ENCODE assay signal across 13 mouse cellular contexts in the genomic region with DNA sequence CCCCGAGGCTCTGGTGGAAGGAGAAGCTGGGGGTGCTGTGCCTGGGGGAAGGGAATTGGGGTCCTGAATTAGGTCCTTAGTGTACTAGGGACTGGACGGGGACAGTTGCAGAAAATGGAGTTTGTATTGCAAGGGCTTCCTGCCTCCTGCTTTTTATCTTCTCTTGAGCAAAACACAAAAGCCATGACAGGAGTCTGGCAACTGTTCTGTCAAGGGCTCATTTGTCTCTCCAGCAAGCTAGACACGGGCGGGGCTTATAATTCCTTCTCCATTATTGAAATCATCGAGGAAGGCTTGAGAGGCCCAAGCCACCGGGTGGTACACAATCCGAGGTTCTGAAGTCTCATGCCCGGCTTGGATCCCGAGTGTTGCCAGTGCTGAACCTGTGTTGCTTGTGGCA. TPM values are rescaled to one million over a fixed set of nuclear protein-coding genes. Genes with fewer than 3 reads are reported as not detected.
DNase-seq lines count a peak whose midpoint lies in the region; ATAC-seq and TF ChIP-seq lines count a peak whose summit lies in the region.
"Had no signal": no experiment of that assay in that cellular context is flagged by ENCODE, and none has a peak within 500 bp of the region (broad histone marks: within the 10 kb centered on the region; RNA-seq: fewer than 3 reads in every experiment).

No protein-coding gene starts in this region.

- WGBS in heart, embryonic 12.5 days = 26% methylated on average over 9 of the region's 9 CpGs
- 39% methylated on average over 9 of the region's 9 CpGs for WGBS in heart, adult 2 months
- 69% methylated on average over 9 of the region's 9 CpGs for WGBS in forebrain, embryonic 11.5 days
- WGBS in hindbrain, postnatal 0 days = 25% methylated on average over 9 of the region's 9 CpGs

- no peak overlapping the region for H3K9ac ChIP-seq in heart, embryonic 12.5 days
- no peak overlapping the region for H3K9ac ChIP-seq in heart, adult 2 months (ENCODE audit: low read depth, low read length)
- no peak overlapping the region for H3K9ac ChIP-seq in forebrain, embryonic 11.5 days (ENCODE audit: low read length)
- no peak overlapping the region for H3K9ac ChIP-seq in hindbrain, postnatal 0 days (replicated peaks; ENCODE audit: low read length)

- TF ChIP-seq POLR2A in heart, adult 2 months (IDR thresholded peaks at IDR 0.05; ENCODE audit: insufficient read depth, low read depth, low read length) = no peak

- H3K27ac ChIP-seq in heart, embryonic 12.5 days (ENCODE audit: poor library complexity, severe bottlenecking) = peak overlapping the region; percentile 89
- no peak overlapping the region for H3K27ac ChIP-seq in heart, adult 2 months
- peak overlapping the region; percentile 20; the same call in 1 of the 2 replicates for H3K27ac ChIP-seq in layer of hippocampus, adult 2 months
- H3K27ac ChIP-seq in forebrain, embryonic 11.5 days (ENCODE audit: low read depth, low read length) = 0 out of 2 replicates have a peak overlapping the region, but pooled peaks have one; percentile 18
- no peak overlapping the region for H3K27ac ChIP-seq in hindbrain, postnatal 0 days

- peaks cover 10% of the 10 kb centered on the region for H3K36me3 ChIP-seq in heart, embryonic 12.5 days
- H3K36me3 ChIP-seq in heart, adult 2 months (ENCODE audit: control insufficient read depth, insufficient read depth, low read length) = no peaks in the 10 kb centered on the region
- no peaks in the 10 kb centered on the region; the same call in none of the 2 replicates for H3K36me3 ChIP-seq in forebrain, embryonic 11.5 days (ENCODE audit: control insufficient read depth, insufficient read depth, low read length)
- H3K36me3 ChIP-seq in hindbrain, postnatal 0 days (ENCODE audit: insufficient read depth, low read length) = no peaks in the 10 kb centered on the region

- intact Hi-C loops in heart, adult 2 months (cut with DNase I) = no loop called here
- intact Hi-C loops in left cerebral cortex, postnatal 25 days (cut with DNase I) = no loop called here

- DNase-seq in heart, adult 2 months = no peak
- no peak for DNase-seq in layer of hippocampus, adult 2 months (ENCODE audit: low spot score in 2 of 2)
- no peak for DNase-seq in layer of hippocampus, adult 9-10 months (ENCODE audit: low spot score)
- no peak for DNase-seq in forebrain, embryonic 11.5 days (ENCODE audit: low spot score)
- peak; percentile 27 for DNase-seq in hindbrain, postnatal 0 days (ENCODE audit: low spot score)
- no peak for DNase-seq in cerebellum, adult 11-12 months
- no peak for DNase-seq in left cerebral cortex, postnatal 25 days (ENCODE audit: low spot score in 2 of 2)
- DNase-seq: gastrocnemius, postnatal 36 days; kidney, postnatal 36 days; thymus, adult 18-20 months had no signal

- H3K4me2 ChIP-seq in heart, embryonic 12.5 days = peak overlapping the region; percentile 27
- no peak overlapping the region for H3K4me2 ChIP-seq in forebrain, embryonic 11.5 days (ENCODE audit: low read depth, low read length, severe bottlenecking)
- no peak overlapping the region for H3K4me2 ChIP-seq in hindbrain, postnatal 0 days (ENCODE audit: low read depth, low read length)

- TF ChIP-seq CTCF in heart, adult 2 months (IDR thresholded peaks at IDR 0.05) = no peak
- no peak for TF ChIP-seq CTCF in layer of hippocampus, adult 2 months (conservative IDR thresholded peaks at IDR 0.05)
- TF ChIP-seq CTCF in hindbrain, postnatal 0 days (IDR thresholded peaks at IDR 0.05; ENCODE audit: low read depth) = no peak

- ATAC-seq in heart, embryonic 12.5 days (ENCODE audit: insufficient number of reproducible peaks, low FRiP score) = peak; percentile 14; the same call in 1 of the 2 replicates
- no peak for ATAC-seq in forebrain, embryonic 11.5 days (replicated peaks; ENCODE audit: low FRiP score)
- no peak for ATAC-seq in hindbrain, postnatal 0 days

- no peak overlapping the region for H3K4me3 ChIP-seq in heart, embryonic 12.5 days
- no peak overlapping the region for H3K4me3 ChIP-seq in heart, adult 2 months
- H3K4me3 ChIP-seq in layer of hippocampus, adult 2 months = no peak overlapping the region
- H3K4me3 ChIP-seq in forebrain, embryonic 11.5 days (ENCODE audit: low read depth, low read length) = no peak overlapping the region
- no peak overlapping the region for H3K4me3 ChIP-seq in hindbrain, postnatal 0 days (ENCODE audit: low read length)
- H3K4me3 ChIP-seq: erythroblast, embryonic 14.5 days had no signal

- H3K4me1 ChIP-seq in heart, embryonic 12.5 days (replicated peaks) = peaks cover 76% of the 10 kb centered on the region
- H3K4me1 ChIP-seq in heart, adult 2 months (ENCODE audit: control insufficient read depth, insufficient read depth, low read length) = no peaks in the 10 kb centered on the region
- H3K4me1 ChIP-seq in forebrain, embryonic 11.5 days (replicated peaks; ENCODE audit: control insufficient read depth, insufficient read depth, low read length) = peaks cover 33% of the 10 kb centered on the region
- peaks cover 33% of the 10 kb centered on the region for H3K4me1 ChIP-seq in hindbrain, postnatal 0 days (ENCODE audit: insufficient read depth, low read length)

- no peak for TF ChIP-seq EP300 in heart, adult 2 months (IDR thresholded peaks at IDR 0.05; ENCODE audit: insufficient read depth, low read depth, low read length)

- H3K79me2 ChIP-seq in heart, adult 2 months (replicated peaks; ENCODE audit: control insufficient read depth, insufficient read depth, low read length) = no peaks in the 10 kb centered on the region

- H3K27me3 ChIP-seq in heart, embryonic 12.5 days (replicated peaks) = no peaks in the 10 kb centered on the region
- H3K27me3 ChIP-seq in heart, adult 2 months (ENCODE audit: control insufficient read depth, insufficient read depth, low read length) = no peaks in the 10 kb centered on the region
- no peaks in the 10 kb centered on the region for H3K27me3 ChIP-seq in forebrain, embryonic 11.5 days (ENCODE audit: control insufficient read depth, insufficient read depth, low read length)
- H3K27me3 ChIP-seq in hindbrain, postnatal 0 days (ENCODE audit: insufficient read depth, low read length) = no peaks in the 10 kb centered on the region

- H3K9me3 ChIP-seq in heart, embryonic 12.5 days (replicated peaks) = no peaks in the 10 kb centered on the region
- no peaks in the 10 kb centered on the region for H3K9me3 ChIP-seq in forebrain, embryonic 11.5 days (ENCODE audit: control insufficient read depth, low read length)
- no peaks in the 10 kb centered on the region for H3K9me3 ChIP-seq in hindbrain, postnatal 0 days (ENCODE audit: low read length)

RNA-seq across cellular contexts. Expression of a gene that starts 38.6 kb away (rescaled TPM):
- 19.3 and 22.4 TPM in 2 replicates for polyA plus RNA-seq in heart, embryonic 12.5 days (2016; fragmentation: Nextera tagmentation; extraction: Ambion mirVana)
- under 1 TPM; 0.44 to 0.59 TPM for total RNA-seq in heart, adult 2 months (2021)
- polyA plus RNA-seq in heart, adult 2 months (2012; rRNA removed) = 0.53 and 0.59 TPM in 2 replicates
- total RNA-seq in layer of hippocampus, adult 2 months (2021) = 10 to 100 TPM; 25.7 to 31.1 TPM
- 17.6 and 19.1 TPM in 2 replicates for polyA plus RNA-seq in forebrain, embryonic 11.5 days (2014; fragmentation: Nextera tagmentation; extraction: Ambion mirVana)
- total RNA-seq in hindbrain, postnatal 0 days (2014; rRNA removed) = 11.6 and 13.3 TPM in 2 replicates
- polyA plus RNA-seq in hindbrain, postnatal 0 days (2015; fragmentation: Nextera tagmentation; extraction: Ambion mirVana) = 3.6 and 3.9 TPM in 2 replicates
- total RNA-seq in left cerebral cortex, postnatal 25 days (2021) = 10 to 100 TPM; 12.7 to 18.7 TPM
- total RNA-seq: MEL had no signal
- polyA plus RNA-seq: erythroblast, embryonic 14.5 days had no signal

Comparison
In these comparisons a context has a peak if more than half of its experiments do, and no peak if none do; other contexts are left out.
1. H3K27ac ChIP-seq: peak in heart, embryonic 12.5 days (single experiment), layer of hippocampus, adult 2 months (single experiment) and forebrain, embryonic 11.5 days (single experiment); none in heart, adult 2 months (single experiment) and hindbrain, postnatal 0 days (single experiment).